Mouse (Mus musculus) neural tube, embryonic 10.5 days (tissue): ENCODE results near the gene Ube2a.
"Not testable (repeated sequence)": the region's sequence is repeated elsewhere in the genome, so short reads cannot be mapped to it uniquely, and the experiment has no call there.

ENCODE experiments used
- DNase-seq: peaks from one replicate; pipeline ENCODE4 v3.0.0-alpha.2; 2017; ENCODE audit warnings: low spot score; ENCODE audit errors: extremely low spot score

Gene Ube2a

GRCm38 (mm10) chrX:36873765-36874164 lies at the start of gene Ube2a, which contains the start of gene C330007P06Rik:
Gene Ube2a, plus strand, starts transcription at chrX:36873900.
Gene C330007P06Rik, minus strand, starts transcription at chrX:36874111.
- DNase-seq: no peak

DNA sequence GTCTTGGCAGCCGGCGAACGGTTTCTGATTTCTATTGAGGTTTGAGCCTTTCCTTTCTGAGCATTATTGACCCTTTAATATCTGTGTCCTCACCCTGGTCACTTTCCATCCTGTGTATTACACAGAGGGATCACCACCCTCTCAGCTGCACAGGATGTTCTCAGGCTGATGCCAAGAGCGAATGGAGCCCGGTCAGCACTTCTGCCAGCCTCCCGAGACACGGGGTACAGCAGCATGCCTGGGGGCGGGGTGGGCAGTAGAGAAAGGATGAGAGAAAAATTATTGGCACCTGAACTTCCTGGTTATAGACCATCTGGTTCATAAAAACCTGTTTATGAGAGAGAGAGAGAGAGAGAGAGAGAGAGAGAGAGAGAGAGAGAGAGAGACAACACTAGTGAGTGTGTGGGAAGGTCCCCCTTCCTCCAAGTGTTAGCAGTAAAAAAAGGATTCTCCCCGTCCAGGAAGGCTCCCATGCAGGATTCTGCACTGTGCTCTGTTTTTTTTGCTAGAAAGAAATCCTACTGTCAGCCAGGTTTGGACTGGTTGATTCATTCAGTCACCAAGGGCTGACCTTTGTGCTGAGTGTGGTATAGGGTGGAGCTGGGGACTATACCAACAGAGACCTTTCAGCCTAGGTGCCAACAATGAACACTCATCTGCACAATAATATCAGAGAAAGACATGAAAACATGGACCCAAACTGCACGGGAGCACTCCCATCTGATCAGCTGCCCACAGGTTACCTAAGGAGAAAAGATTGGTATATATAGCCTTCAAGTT lies 49.6 kb upstream of the Ube2a start:
- no peak for DNase-seq

- no peak for DNase-seq
These were observed 48.7 kb upstream of the Ube2a start for GRCm38 (mm10) chrX:36825032-36825431.

DNA sequence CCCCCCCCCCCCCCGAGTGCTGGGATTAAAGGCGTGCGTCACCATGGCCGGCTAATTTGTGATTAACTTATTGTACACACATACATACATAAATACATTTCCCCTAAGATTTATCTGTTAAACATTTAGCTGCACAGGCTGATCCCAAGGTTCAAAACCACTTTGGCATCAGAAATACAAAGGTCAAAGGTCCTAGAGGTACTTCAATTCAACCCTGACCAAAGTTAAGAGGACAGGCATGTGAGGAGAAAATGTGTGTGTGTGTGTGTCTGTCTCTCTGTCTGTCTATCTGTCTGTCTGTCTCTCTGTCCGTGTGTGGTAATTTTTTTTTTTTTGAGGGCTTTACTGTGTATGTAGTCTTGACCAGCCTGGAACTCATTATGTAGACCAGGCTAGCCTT lies 46.8 kb upstream of the Ube2a start:
- no peak for DNase-seq

DNA sequence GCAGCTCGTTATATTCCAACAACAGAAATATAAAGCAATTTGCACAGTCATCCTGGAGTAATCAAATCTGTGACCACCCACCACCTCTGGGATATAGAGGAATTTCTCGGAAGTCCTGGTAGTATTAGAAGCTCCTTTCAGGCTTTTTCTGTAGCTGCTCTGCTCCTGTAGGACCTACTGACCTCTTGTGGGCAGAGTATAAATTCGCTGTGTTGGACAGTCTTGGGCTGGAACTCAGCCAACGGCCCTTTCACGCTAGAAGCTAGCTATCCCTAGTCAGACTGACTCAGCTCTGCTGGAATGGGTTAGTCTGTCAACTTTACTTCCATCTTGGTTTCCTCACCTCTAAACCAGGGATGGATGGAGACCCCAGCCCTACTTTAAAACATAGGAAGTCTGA lies 43.4 kb upstream of the Ube2a start:
- DNase-seq: no peak

DNA sequence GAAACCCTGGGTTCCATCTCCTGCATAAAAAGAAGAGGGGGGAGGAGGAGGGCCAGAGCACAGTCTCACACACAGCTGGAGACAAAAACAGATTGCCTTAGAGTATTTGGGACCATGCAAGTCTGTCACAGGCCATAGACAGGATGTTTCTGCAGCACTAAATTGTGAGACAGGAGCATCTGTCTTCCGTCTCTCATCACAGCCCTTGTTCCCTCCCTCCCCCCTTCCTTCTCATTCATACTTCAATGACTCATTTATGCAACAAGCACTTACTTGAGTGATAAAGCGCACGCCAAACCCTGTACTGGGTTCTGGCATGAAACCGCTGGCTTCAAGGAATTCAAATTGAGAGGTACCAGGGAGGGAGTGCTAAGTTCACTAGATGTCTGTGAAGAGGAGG lies 42.1 kb upstream of the Ube2a start:
- no peak for DNase-seq

GRCm38 (mm10) chrX:36833397-36834084 lies 40.2 kb upstream of the Ube2a start:
- peak; percentile 75 for DNase-seq

- DNase-seq: no peak
These were observed 36.5 kb upstream of the Ube2a start for GRCm38 (mm10) chrX:36837069-36837676.

- DNase-seq: no peak
These were observed 34.3 kb upstream of the Ube2a start for GRCm38 (mm10) chrX:36839391-36839790.

DNA sequence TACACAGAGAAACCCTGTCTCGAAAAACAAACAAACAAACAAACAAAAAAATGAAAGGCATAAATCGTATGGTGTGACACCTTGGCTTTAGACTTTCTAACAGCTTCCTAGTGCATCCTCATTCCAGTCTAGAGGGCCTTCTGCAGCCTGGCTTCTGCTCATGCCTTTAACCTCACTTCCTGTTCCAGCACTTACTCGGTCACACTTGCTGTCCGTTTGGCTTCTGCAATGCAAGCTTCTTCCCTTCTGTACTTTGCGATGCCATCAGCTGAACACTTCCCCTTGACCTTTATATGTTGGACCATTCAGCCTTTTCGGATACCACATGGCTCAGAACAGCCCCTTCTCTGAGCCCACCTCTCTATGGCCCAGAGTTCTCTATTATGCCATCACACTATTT lies 32.0 kb upstream of the Ube2a start:
- no peak for DNase-seq

DNA sequence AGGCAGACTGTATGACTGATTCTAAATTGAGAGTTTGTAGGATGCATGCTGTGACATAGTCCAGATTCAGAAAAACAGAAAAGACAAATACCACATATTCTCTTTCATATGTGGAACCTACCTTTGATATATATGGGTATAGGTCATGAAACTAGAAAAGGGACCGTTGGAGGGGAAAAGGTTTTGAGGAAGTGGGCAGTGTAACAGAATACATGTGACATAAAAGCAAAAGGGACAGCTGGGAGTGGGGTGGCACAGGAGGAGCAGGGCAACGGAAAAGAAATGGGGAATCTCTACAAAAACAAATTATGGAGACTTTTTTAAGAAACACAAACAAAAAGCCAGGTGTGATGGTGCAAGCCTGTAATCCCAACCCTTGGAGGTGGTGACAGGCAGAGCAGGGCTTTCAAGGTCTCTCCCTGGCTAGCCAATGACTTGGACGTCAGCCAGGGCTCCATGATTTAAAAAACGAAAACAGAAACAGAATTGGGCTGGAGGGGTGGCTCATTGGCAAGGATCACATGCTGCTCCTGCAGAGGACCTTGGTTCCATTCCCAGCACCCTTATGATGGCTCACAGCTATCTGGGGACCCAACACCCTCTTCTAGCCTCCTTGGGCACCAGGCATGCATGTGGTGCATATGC lies 30.2 kb upstream of the Ube2a start:
- no peak for DNase-seq

DNA sequence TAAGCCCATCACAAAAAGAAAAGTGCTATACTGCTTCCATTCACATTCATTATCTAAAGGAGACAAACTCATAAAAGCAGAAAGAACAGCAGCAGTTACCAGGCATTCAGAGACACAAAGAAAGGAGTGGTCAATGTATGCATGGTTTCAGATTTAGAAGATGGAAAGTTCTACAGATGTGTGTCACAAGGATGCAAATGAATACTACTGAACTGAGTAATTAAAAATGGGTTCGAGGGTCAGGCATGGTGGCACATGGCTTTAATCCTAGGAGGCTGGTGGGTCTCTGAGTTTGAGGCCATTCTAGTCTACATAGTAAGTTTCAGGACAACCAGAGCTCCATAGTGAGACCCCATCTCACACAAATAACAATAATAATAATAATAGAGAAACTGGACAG lies 26.5 kb upstream of the Ube2a start:
- DNase-seq: no peak

GRCm38 (mm10) chrX:36852631-36853030 lies 21.1 kb upstream of the Ube2a start:
- no peak for DNase-seq

- DNase-seq: peak; percentile 76
These were observed 9.7 kb upstream of the Ube2a start for GRCm38 (mm10) chrX:36863766-36864608.

DNA sequence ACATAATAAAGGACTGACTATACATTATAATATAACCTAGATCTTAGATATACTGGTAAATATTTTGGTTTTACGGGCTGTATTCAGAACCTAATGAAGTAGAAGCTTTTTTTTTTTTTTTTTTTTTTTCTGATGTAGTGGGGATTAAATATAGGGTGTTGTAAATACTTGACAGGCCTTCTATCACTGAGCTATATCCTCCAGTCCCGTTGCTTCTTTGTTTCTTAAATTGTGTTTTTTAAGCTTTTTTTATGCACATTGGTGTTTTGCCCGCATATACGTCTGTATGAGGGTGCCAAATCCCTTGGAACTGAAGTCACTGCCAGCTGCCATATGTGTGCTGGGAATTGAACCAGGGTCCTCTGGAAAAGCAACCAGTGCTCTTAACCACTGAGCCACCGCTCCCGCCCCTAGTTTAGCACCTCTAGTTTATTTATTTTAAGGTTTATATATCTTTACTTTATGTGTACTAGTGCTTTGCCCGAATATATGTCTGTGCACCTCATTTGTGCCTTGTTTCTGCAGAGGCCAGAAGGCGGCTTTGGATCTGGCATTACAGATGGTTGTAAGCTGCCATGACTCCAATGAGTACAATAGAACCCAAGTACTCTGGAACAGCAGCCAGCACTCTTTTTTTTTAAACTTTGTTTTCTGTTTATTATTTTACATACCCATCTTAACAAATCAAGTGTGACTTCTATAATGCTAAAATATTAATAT lies 8.9 kb upstream of the Ube2a start:
- no peak for DNase-seq

DNA sequence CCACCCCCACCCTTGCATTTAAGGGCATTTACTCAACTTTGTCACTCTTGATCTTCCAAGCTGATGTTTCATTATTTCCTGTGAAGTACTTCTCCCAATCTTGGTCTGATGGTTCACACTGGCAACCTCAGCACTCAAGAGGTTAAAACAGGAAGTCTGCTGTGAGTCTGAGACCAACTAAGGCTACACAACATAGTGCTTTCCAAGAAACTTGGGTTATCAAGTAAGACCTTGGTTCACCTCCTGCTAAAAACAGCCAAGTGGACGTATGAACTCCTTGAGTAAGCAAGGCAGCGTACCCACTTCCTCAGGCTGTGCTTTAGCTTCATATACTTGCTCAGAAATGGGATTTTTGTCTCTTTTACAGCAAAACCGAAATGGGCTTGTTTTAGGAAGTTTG lies 3.3 kb upstream of the Ube2a start:
- DNase-seq: no peak

GRCm38 (mm10) chrX:36874178-36874696 lies 537 bp downstream of the Ube2a start:
- peak; percentile 81 for DNase-seq

GRCm38 (mm10) chrX:36874704-36875128 lies 1.0 kb downstream of the Ube2a start:
- peak; percentile 31 for DNase-seq

GRCm38 (mm10) chrX:36884719-36885118 lies 11.0 kb downstream of the Ube2a start:
- DNase-seq: no peak

GRCm38 (mm10) chrX:36898931-36899330 lies 25.2 kb downstream of the Ube2a start:
- DNase-seq: not testable (repeated sequence)
